ENCODE assay signal across 10 mouse cellular contexts in genomic region chr4:81430105-81430504, GRCm38 (mm10). TPM values are rescaled to one million over a fixed set of nuclear protein-coding genes. Genes with fewer than 3 reads are reported as not detected.
A peak's percentile ranks its signal among the peaks of the same experiment; 100 is the strongest.
DNase-seq lines count a peak whose midpoint lies in the region; TF ChIP-seq lines count a peak whose summit lies in the region.
"Had no signal": no experiment of that assay in that cellular context is flagged by ENCODE, and none has a peak within 500 bp of the region (broad histone marks: within the 10 kb centered on the region; RNA-seq: fewer than 3 reads in every experiment).

No protein-coding gene starts in this region.

- TF ChIP-seq CTCF in ES-Bruce4 (IDR thresholded peaks at IDR 0.05; ENCODE audit: low read depth, low read length) = no peak
- no peak for TF ChIP-seq CTCF in embryonic fibroblast, embryonic 13.5 days (IDR thresholded peaks at IDR 0.05; ENCODE audit: borderline replicate concordance, insufficient read depth, low read length)

- peak; percentile 30 for DNase-seq in cerebellum, adult 11-12 months
- no peak for DNase-seq in cerebellum, adult 8-10 months
- peak; percentile 5 for DNase-seq in kidney, adult 11 months
- DNase-seq in kidney, postnatal 36 days = no peak
- DNase-seq in ovary, postnatal 36 days (ENCODE audit: low spot score) = no peak
- no peak for DNase-seq in layer of hippocampus, adult 8-10 months (ENCODE audit: low spot score in 2 of 2)
- DNase-seq: right cerebral cortex, postnatal 14 days had no signal

- H3K4me1 ChIP-seq in ES-Bruce4 (ENCODE audit: control insufficient read depth, insufficient read depth, low read length) = no peaks in the 10 kb centered on the region
- H3K4me1 ChIP-seq in embryonic fibroblast, embryonic 13.5 days (ENCODE audit: control insufficient read depth, insufficient read depth, low read length) = peaks cover 6% of the 10 kb centered on the region; the same call in 1 of the 2 replicates
- H3K4me1 ChIP-seq: liver, embryonic 15.5 days had no signal

- TF ChIP-seq EP300 in ES-Bruce4 (IDR thresholded peaks at IDR 0.05; ENCODE audit: insufficient read depth, low read depth, low read length) = no peak

- no peak for TF ChIP-seq POLR2A in ES-Bruce4 (IDR thresholded peaks at IDR 0.05; ENCODE audit: insufficient read depth, low read length)
- TF ChIP-seq POLR2A in embryonic fibroblast, embryonic 13.5 days (IDR thresholded peaks at IDR 0.05; ENCODE audit: low read depth, low read length) = no peak

- H3K36me3 ChIP-seq in ES-Bruce4 (ENCODE audit: control insufficient read depth, insufficient read depth, low read length, poor library complexity, severe bottlenecking) = no peaks in the 10 kb centered on the region
- H3K36me3 ChIP-seq: liver, embryonic 15.5 days had no signal

- no peak overlapping the region for H3K9ac ChIP-seq in ES-Bruce4 (ENCODE audit: low read depth, poor library complexity, severe bottlenecking)
- H3K9ac ChIP-seq: liver, embryonic 15.5 days had no signal

- no peak overlapping the region for H3K4me3 ChIP-seq in ES-Bruce4 (ENCODE audit: low read depth, low read length)
- H3K4me3 ChIP-seq in embryonic fibroblast, embryonic 13.5 days (ENCODE audit: insufficient read depth, low read length) = no peak overlapping the region
- H3K4me3 ChIP-seq: liver, embryonic 15.5 days had no signal

- no peaks in the 10 kb centered on the region for H3K27me3 ChIP-seq in ES-Bruce4 (ENCODE audit: control insufficient read depth, insufficient read depth, low read length, poor library complexity, severe bottlenecking)
- H3K27me3 ChIP-seq: liver, embryonic 15.5 days had no signal

- peak overlapping the region; percentile 16; the same call in 1 of the 2 replicates for H3K27ac ChIP-seq in ES-Bruce4 (ENCODE audit: insufficient read depth, low read length)
- peak overlapping the region; percentile 68 for H3K27ac ChIP-seq in embryonic fibroblast, embryonic 13.5 days (ENCODE audit: insufficient read depth, low read length)
- H3K27ac ChIP-seq: liver, embryonic 15.5 days had no signal

- H3K9me3 ChIP-seq in ES-Bruce4 (replicated peaks; ENCODE audit: control insufficient read depth, insufficient read depth, low read length, poor library complexity, severe bottlenecking) = no peaks in the 10 kb centered on the region
- H3K9me3 ChIP-seq: liver, embryonic 15.5 days had no signal

RNA-seq across cellular contexts. Expression of gene Mpdz, which starts 12.5 kb away (rescaled TPM):
- 28.0 and 32.5 TPM in 2 replicates for polyA plus RNA-seq in ES-Bruce4 (2011; ENCODE audit: insufficient read depth, insufficient read length, low read depth, missing spikeins)
- polyA plus RNA-seq in embryonic fibroblast, embryonic 13.5 days (2011; ENCODE audit: insufficient read length, low read depth, missing spikeins) = 54.6 and 59.9 TPM in 2 replicates
- total RNA-seq in layer of hippocampus, adult 8-10 months (2022) = 10 to 100 TPM; 63.0 to 85.0 (median 73.5) TPM

Comparison
In these comparisons a context has a peak if more than half of its experiments do, and no peak if none do; other contexts are left out.
1. DNase-seq: peak in cerebellum, adult 11-12 months (single experiment) and kidney, adult 11 months (single experiment); none in cerebellum, adult 8-10 months (single experiment), kidney, postnatal 36 days (0 of 2), ovary, postnatal 36 days (single experiment) and layer of hippocampus, adult 8-10 months (0 of 2).